Mouse (Mus musculus) gastrocnemius, postnatal 25 days (tissue): ENCODE results near the gene Slc35d2. TPM values are rescaled to one million over a fixed set of nuclear protein-coding genes. Genes with fewer than 3 reads are reported as not detected.
"Not testable (repeated sequence)": the region's sequence is repeated elsewhere in the genome, so short reads cannot be mapped to it uniquely, and the experiment has no call there.

Experiments used
- DNase-seq: peaks from one replicate; pipeline ENCODE4 v3.0.0; 2022
- total RNA-seq, 2 experiments: library from RNA; stranded (reverse); gene quantifications; 1 replicate in 1 of 2; 2 replicates in 1 of 2; pipeline ENCODE4 v1.2.3; 2021

The Slc35d2 gene
- total RNA-seq, 2 experiments from 2014 or later: 0.72 to 0.88 TPM

- DNase-seq: not testable (repeated sequence)
Measured at GRCm38 (mm10) chr13:64052281-64052680, 76.9 kb downstream of the Slc35d2 start.

GRCm38 (mm10) chr13:64050895-64051294, 78.3 kb downstream of the Slc35d2 start:
- DNase-seq: no peak

GRCm38 (mm10) chr13:64049535-64049934, 79.6 kb downstream of the Slc35d2 start:
- no peak for DNase-seq

- DNase-seq: no peak
Measured at GRCm38 (mm10) chr13:64048467-64048866, 80.7 kb downstream of the Slc35d2 start.

Other genes starting within 250 kb of the Slc35d2 start
- gene Hsd17b3, start 40.1 kb downstream of the Slc35d2 start, total RNA-seq: not detected
- 10 to 100 TPM; 17.5 to 18.6 TPM for gene Zfp367, start 23.8 kb upstream of the Slc35d2 start, total RNA-seq
- 10 to 100 TPM; 24.6 to 25.2 TPM for gene Habp4, start 32.5 kb upstream of the Slc35d2 start, total RNA-seq
- gene Cdc14b, start 145.9 kb upstream of the Slc35d2 start, total RNA-seq: 1 to 10 TPM; 3.8 to 4.6 TPM
- gene Aaed1, start 183.3 kb upstream of the Slc35d2 start, total RNA-seq: 10 to 100 TPM; 35.1 to 41.0 TPM
- gene Ctsl, start 241.5 kb upstream of the Slc35d2 start, total RNA-seq: 100 to 1,000 TPM; 120 to 147 TPM